Mouse (Mus musculus): ENCODE results near the gene Phf1.
"Not testable (repeated sequence)": the region's sequence is repeated elsewhere in the genome, so short reads cannot be mapped to it uniquely, and the experiment has no call there.

Gene Phf1

DNA sequence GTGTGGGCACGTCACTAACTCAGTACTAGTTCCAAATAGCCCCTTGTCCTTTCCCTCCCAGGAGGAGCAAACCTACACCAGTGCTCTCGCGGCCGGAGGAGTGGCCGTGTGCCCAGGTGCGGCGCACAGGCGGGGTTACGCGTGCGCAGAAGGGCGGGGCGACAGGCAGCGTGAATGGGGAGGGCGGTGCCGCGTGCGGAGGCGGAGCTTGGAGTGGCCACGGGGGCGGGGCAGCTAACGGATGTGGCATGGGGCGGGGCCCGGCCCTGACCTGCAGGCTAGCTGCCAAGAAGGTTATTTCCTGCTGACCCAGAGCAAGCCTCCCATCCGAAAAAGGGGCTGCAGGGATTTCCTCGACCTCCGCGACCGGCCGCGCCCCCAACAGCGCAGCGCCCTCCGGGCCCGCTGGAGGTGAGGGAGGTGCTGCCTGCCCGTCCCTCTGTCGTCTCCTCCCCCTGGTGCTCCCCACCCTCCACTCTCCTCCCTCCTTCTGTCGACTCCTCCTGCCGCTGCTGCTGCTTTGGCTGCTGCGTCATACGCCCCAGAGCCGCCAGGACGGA is at the start of gene Phf1:
Gene Phf1 (plus strand): TSS at position 214 of the 560 bp plus-strand sequence.
- peak; percentile 99 for DNase-seq

DNA sequence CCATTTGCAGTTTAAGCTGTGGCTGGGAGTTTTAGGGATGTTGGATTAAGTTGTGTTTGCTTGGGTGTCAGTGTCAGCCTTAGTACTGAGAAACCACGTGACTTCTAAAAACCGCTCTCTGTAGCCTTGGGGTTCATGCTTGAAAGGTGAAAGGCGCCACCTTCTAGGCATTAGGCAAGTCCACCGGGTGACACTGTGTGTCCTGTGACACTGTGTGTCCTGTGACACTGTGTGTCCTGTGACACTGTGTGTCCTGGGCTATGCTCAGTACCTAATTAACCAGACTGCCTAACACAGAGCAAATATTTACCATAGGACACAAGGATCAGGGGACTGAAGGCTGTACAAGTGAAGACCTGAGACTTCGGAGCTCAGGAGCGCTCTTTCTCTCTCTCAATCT is 49.3 kb upstream of the Phf1 start:
- no peak for DNase-seq

DNA sequence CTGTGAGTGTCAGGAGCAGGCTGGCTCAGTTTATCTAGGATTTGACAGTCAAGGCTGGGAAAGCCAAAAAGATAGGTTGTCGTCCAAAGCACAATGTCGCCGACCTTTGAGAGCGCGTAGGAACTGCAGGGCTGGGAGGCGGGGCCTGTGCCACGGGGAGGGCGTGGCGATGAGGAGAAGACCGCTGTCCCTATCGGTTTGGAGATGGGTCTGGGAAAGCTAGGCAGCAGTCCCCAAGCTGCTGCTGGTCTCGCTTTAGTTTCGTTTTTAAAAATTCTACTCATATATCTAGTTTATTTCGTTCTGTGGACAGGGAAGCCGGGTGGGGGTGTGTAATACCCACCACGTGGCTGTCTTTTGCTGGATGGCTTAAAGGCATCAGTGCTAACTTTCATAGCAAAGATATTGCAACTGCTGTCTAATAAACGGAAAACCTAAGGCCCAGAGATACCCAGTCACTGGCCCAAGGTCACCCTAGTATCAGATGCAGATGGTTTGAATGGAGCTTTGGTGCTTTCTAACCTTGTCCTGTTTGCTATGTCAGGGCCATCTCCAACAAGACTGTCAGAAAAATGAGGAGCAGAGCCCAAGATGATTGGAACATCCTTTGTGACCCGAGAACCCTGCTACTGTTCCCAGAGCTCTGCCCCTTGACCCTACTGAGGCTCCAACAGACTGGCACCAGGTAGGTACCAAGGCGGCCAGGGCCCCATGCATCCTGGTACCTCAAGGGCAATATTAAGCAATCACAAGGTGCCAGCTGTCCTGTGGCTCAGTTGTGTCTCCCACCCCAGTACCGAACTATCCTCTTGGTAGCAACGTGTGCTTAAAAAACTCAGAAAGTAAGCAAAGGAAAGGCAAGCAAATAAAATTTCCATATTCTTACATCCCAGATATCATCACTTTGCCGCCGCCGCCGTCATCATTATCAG is 47.6 kb upstream of the Phf1 start:
- DNase-seq = peak; percentile 85

DNA sequence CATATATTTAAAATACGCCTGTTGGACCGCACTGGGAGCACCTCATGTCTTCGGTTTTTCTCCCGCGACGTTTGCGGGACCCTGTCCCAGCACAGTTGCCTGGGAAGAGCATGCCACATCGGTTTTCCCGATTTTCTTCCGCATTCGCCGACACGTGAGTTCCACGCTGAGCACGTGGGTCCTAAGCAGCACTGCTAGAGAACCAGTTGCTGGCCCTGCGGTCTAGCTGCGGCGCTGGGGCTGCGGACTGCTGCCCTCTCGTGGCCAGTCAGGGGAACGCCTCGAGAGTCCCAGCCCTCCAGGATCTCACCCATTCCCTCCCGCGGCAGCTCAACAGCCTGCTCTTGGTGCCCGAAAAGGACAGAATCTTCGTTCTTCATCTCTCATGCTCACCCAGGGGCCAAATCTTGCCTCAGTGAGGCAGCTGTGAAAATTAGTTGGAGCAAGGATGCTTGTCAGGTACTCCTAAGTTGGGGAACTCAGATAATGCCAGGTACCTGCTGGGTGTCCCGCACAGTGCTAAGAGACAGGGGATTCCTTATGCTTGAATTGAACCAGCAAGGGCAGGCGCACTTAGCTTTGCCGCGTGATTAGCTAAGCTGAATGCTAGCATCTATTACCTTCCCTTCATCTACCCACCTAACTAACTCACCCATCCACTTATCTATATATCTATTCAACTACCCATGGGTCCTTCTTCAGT is 46.7 kb upstream of the Phf1 start:
- DNase-seq = peak; percentile 86

DNA sequence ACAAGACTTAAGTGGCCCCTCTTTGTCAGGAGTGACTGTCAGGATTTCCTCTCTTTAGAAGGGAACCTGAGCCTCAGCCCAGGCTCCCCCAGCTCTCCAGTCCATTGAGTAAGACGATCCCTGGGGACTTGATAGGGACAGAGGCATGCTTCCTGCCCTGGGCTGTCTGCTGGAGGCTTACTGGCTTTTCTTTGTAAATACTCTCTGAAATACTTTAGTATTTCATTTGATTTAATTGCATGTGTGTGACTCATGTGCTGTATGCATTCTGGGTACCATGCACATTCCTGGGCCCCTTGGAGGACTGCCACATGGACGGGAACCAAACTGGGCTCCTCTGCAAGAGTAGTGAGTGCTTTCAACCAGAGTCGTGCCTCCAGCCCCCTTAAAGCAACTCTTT is 44.9 kb upstream of the Phf1 start:
- DNase-seq = no peak

DNA sequence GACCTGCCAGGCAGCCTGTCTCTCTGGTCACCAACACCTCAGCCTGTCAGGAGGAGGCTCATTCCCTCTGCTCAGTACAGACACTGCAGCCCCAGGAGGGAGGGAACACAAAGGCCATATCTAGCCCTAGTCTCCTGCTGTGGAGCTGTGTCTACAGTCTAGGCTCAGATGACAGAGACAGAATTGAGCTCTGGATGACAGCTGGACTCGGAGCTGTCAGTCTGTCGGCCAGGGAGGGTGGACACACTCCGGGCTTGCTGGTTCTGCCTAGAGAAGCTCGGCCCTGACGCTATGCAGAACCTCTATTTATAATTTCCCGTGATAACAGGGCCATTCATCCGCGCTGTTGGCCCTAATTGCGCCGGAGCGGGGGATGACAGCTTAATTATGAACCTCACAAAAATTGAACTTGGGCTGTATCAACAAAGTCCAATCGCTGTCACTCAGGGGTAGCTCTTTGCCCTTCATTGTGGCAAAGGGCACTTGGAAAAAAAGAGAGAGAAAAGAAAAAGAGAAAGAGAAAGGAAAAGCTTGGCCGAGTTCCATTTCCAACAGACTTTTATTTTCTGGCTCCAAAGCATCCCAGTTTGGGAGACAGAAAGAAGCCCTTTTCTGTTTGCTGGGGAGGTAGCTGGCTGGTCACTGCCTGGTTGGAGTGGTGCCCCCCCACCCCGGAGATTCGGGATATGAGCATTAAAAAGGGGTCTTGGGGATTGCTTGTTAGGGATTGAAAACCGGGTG is 40.0 kb upstream of the Phf1 start:
- no peak for DNase-seq

DNA sequence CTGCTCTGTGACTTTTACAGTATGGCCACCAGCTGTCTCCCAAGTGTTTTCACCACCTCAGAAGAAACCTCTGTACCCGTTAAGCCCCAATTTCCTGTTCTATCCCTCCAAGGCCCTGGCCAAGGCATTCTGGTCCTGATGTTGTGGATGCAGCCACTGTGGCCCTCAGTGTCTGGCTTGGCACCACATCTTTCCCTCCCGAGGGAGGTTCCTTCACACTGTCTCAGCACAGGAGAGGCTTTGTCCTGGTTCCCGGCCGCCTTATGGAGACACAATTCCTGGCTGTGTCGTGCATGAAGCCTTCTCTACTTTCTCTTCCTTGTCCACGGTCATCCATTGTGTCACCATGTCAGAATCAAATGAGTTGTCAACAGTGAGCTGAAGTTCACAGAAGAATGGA is 39.4 kb upstream of the Phf1 start:
- DNase-seq = no peak

DNA sequence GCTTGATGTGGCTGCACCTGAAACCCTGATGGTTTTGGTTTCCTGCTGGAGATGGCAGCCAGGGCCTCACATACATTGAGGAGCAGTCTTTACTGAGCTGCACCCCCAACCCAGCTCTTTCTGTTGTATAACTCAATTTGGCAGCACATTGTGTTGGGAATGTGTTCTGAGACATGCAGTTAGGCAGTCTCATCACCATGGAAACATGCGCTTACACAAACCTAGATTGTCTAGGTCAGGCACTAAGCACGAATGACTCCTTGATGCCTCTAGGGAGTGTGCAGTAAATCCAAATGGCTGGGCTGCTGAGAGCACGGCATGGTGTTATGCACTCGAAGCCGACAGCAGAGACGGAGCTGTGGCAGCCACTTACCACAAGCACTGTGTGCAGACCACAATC is 38.5 kb upstream of the Phf1 start:
- no peak for DNase-seq

DNA sequence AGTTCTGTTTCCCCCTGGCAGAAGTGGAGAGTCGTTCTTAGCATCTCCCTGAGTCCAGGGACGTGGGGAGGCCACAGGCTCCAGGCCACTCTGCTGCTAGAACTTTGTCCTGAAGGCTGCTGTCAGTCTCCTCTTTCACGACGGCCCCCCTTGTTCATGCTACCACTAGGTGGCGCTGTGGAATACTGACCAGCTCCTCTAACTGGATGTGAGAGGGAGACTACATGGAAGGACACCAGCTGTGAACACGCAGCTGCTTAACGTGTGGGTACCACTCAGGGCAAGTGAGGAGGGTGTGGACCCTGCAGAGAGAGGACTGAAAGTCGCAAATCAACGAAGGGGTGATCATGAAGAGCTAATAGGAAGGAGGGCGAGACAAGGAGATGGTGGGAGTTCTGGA is 37.3 kb upstream of the Phf1 start:
- peak; percentile 85 for DNase-seq

DNA sequence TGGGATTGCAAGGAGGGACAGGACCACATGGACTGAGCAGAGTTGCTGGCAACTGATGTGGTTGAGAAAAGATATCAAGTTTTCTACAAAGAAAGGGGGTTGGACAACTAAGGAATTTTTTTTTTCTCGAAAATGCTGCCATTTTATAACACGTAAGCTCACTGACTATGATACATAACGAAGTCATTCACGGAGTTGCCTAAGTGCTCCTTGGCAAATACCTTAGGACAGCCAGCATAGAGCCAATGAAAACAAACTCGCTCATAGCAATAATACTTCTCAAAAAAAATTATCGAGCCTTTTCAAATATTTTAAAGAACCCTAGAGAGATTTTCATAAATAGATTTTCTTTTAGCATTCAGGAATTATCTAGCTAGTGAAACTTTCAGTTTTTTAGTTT is 31.9 kb upstream of the Phf1 start:
- DNase-seq = no peak

DNA sequence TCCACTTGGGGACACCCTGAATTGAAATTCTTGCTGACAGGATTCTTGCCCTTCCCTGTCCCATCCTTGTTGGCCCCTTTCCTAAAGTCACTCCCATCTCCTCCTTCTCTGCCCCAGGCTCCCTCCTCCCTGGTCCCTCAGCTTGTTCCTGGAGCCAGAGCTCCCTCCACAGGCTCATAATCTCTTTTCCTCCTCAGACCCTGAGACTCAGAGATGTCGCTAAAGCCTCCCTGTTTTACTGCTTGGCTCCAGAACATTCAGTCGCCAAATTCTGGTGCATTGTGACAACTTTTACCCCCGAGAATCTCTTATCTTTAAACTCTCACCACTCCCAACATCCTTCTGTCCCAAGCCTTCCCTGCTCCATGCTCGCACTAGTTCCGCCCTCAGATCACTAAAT is 28.5 kb upstream of the Phf1 start:
- DNase-seq = no peak

DNA sequence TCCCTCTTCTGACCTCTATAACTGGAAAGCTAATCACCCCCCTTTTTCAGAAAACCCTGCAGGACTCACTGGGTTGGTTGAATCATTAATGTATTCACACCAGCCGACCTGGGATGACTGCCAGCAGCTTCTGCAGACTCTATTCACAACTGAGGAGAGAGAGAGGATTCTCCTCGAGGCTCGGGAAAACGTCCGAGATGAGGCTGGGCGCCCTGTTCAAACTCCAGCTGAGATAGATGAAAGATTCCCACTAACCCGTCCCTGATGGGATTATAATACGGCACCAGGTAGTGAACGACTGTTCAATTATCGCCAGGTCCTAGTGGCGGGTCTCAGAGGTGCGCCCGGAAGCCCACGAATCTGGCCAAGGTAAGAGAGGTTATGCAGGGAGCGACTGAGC is 25.3 kb upstream of the Phf1 start:
- DNase-seq = not testable (repeated sequence)

DNA sequence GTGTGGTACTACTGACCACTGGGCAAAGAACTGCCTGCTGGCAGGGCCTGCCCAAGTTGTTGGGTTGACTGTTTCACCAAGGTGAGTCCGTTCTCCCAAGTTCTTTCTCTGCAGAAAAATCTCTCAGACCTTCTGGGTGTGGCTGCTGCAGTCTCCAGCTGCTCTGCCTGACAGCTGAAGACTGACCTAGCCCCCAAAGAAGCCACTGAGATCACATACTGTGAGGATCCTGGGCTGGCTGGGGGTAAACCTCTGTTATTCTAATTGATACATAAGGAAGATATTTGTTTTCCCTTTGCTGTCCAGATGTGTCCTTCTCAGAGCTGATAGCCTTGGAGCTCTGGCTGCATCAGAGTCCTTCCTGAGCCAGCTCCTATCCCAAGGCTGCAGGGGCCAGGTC is 17.6 kb upstream of the Phf1 start:
- DNase-seq = no peak

DNA sequence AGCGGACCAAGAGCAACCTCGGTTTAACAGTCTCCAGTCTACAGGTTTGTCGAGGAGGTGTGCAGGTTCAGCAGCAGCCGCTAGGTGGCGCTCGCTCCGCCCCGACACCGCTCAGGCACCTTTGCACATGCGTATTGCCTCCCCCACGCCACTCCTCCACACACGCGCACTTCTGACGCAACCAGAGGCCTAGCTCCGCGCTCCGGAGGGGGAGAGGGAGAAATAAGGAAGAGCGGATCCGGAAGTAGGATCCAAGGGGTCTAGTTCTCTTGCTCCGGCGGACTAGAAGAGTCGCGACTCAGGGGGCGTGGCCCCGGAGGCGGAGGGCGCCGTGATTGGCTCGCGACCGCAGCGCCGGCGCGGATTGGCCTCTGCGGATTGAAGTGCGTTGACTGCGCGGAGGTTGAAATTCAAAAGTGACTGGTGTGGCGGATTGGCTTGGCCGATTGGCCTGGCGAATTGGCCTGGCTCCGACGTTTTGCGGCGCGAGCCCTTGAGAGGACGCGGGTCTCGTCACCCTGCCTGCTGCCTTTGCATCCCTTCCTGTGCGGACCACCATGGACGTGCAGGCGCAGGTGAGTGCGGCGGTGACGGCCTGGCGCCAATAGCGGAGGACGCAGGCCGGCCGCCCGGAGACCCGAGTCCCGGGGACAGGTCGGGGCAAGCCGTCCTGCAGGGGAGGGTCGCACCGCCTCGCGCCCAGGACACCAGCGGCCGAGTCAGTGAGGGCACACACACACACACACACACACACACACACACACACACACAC is 16.0 kb upstream of the Phf1 start, which contains the start of gene Kifc5b:
Gene Kifc5b (plus strand): TSS at position 381 of the 772 bp plus-strand sequence.
- DNase-seq = peak; percentile 100

DNA sequence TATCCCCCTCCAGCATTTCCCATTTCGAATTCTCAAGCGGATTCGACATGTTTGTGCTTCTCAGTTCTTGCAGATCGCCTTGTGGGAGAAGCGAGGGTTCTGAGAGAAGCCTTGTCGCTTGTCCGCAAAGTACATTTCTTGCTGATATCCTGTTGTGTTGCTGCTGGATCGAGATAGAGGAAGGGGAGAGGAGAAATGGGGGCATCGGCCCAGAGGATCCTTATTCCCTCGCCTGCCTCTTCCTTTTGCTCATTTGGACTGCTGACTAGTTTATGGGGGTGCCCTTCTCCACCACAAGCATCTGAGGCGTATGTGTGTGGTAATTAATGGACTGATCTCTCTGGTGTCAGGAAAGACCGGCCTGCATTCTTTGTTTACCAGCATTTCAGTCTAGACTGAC is 15.3 kb upstream of the Phf1 start:
- DNase-seq = not testable (repeated sequence)

DNA sequence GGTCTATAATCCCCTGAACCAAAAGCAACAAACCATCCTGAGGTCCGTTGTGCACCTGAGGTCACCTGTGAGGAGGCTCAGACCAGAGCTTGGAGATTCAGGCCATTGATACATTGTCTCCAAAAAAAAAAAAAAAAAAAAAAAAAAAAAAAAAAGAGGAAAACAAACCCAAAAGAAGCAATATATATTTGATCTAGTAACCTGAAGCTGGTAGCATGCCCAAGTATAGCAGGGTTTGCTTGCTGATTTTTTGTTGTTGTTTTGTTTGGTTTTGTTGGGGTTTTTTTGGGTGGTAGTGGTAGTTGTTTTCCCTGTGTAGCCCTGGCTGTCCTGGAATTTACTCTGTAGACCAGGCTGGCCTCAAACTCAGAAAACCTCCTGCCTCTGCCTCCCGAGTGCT is 14.5 kb upstream of the Phf1 start:
- no peak for DNase-seq

DNA sequence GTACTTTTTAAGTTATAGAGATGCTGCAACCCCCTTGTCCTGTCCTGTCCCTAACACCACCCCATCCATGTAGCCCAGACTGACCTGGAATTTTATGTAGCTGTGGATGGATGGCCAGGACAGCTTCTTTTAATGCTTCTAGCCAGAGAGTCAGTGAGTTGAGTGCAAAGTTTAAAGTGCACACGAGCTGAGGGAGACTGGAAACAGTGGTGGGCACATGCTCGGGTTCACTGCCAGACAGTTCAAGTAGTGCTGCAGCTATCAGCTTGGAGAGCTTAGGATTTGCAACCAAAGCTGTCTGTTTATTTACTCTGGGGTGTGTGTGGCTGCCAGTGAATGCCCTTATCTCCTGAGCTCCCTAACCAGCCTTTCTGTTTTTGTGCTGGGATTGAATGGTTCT is 13.3 kb upstream of the Phf1 start:
- not testable (repeated sequence) for DNase-seq

DNA sequence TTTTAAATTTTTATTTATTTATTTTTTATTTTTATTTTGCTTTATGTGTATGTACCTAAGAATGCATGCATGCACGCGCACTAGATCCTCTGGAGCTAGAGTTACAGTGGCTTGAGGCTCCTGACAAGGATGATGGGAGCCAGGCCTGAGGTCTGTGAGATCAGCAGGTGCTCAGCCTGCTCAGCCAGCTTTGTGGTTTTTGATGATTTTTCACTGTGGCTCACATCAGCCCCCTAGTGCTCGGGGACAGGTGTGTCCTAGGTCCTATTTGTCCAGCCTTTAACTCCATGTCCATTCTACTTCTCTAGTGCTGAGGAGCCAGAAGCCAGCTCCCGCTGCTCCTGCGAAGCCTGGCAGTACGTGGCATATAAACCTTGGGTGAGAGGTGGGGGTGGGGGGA is 10.5 kb upstream of the Phf1 start:
- DNase-seq = not testable (repeated sequence)

DNA sequence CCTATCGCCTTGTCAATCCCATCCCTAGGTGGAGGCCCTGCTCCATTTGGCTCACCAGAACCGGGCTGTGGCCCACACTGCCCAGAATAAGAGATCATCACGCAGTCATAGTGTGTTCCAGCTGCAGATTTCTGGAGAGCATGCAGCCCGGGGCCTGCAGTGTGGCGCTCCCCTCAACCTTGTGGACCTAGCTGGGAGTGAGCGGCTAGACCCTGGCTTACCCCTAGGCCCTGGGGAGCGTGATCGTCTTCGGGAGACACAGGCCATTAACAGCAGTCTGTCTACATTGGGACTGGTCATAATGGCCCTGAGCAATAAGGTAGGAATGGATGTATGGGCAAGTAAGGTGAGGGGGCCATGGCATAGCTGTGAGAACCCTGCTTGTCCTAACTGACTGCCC is 7.4 kb upstream of the Phf1 start:
- DNase-seq = not testable (repeated sequence)

DNA sequence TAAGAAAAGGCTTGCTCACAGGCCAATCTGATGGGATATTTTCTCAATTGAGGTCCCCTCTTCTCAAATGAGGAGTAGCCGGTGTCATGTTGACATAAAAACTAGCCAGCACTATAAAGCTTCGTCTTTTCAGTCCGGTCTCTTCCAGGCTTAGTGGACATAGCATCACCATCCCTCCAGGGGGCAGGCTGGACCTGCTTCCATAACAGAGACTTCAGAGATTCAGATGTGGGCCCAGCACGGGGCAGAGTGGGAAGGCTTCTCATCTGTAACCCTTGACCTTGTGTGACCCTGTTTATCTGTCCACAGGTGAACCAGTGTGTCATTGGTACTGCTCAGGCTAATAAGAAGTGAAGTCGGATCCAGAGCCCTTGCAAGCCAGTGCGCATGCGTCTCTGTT is 1.1 kb upstream of the Phf1 start:
- DNase-seq = peak; percentile 63

DNA sequence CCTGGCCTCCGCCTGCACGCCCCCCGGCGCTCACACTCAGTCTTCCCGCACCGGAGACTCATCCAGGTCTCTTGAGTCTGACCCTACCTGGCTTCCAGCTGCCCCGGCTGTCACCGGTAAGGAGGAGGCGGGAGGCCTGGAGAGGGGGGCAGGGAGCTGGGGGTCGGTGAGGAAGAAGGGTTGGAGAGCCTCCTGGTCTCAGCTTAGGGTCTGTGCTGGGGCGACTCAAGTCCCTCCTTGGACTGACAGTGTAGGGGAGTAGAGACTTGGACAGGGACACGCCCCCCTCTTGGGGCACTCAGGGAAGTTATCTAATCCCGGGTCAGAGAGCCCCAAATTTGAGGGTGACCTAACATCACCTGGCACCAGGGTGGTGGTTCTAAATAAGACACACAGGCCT is 567 bp downstream of the Phf1 start:
- DNase-seq = no peak

Measured in lung, postnatal 14 days (tissue).